Mouse (Mus musculus): ENCODE data around the gene Rabgap1l. TPM values are rescaled to one million over a fixed set of nuclear protein-coding genes. Genes with fewer than 3 reads are reported as not detected.
"Not testable (repeated sequence)": the region's sequence is repeated elsewhere in the genome, so short reads cannot be mapped to it uniquely, and the experiment has no call there.

Gene Rabgap1l
- total RNA-seq, 2 experiments from 2014 or later, result 19.4 to 21.9 TPM

GRCm38 (mm10) chr1:160287058-160287645, 505.9 kb downstream of the Rabgap1l start:
- no peak for DNase-seq (ENCODE audit: low spot score in 2 of 2)

DNA sequence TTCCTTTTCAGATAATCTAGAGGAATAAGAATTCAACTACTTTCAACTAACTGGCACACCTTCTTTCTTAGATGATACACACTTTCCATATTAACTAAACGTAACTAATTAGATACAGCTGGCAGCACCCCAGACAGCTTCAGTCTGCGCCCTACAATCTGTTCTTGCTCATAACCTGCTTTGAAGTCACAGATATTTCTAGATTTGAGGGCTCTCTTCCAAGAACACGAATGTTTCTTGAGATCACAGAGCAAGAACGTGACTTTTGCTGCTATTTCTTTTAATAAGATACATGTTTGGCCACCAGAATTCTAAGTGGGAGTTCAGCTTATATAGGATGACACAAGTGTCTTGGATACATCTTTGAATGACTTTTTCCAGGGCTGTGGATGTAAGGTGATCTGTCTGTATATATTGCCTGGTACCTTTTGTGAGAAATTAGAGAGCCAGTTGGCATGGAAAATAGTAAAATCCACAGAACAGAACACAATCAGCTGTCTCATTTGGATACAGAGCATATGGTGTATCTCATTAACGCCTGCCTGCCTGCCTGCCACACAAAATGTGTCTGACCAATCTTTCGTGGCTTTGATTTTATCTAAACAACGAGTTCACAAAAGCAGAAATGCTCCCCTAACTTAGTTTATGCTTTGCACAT, 506.5 kb downstream of the Rabgap1l start:
- DNase-seq (ENCODE audit: low spot score in 2 of 2), result no peak

DNA sequence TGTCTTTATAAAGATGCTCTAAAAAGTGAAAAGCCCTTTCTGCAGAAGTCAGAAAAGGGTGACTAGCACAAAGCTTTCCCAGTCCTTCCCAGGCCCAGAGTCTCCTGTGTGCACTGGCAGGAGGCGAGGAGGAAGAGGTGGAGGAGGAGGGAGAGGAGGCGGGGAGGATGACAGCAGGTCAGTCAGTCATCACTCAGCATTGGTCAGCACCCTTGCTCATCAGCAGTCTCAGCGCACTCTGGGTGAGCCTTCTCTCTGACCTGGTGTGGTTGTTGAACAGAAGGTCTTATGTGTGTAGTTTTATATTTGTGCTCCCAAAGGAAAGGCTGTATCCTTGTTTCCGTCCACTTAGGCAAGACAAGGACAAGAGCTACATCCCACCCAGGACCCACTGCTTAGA, 508.8 kb downstream of the Rabgap1l start:
- no peak for DNase-seq (ENCODE audit: low spot score in 2 of 2)

GRCm38 (mm10) chr1:160282166-160282874, 510.7 kb downstream of the Rabgap1l start:
- DNase-seq (ENCODE audit: low spot score in 2 of 2), result not testable (repeated sequence)

- DNase-seq (ENCODE audit: low spot score in 2 of 2), result no peak
Measured at GRCm38 (mm10) chr1:160281337-160282084, 511.5 kb downstream of the Rabgap1l start.

- peak in 1 of 2 experiments; percentile 18 for DNase-seq (ENCODE audit: low spot score in 2 of 2)
Measured at GRCm38 (mm10) chr1:160280603-160281002, 512.4 kb downstream of the Rabgap1l start.

GRCm38 (mm10) chr1:160277940-160278682, 514.9 kb downstream of the Rabgap1l start:
- no peak for DNase-seq (ENCODE audit: low spot score in 2 of 2)

GRCm38 (mm10) chr1:160275248-160275647, 517.8 kb downstream of the Rabgap1l start:
- no peak for DNase-seq (ENCODE audit: low spot score in 2 of 2)

- DNase-seq (ENCODE audit: low spot score in 2 of 2), result no peak
Measured at GRCm38 (mm10) chr1:160273133-160273743, 519.8 kb downstream of the Rabgap1l start.

- no peak for DNase-seq (ENCODE audit: low spot score in 2 of 2)
Measured at GRCm38 (mm10) chr1:160271282-160271967, 521.6 kb downstream of the Rabgap1l start.

- no peak for DNase-seq (ENCODE audit: low spot score in 2 of 2)
Measured at GRCm38 (mm10) chr1:160268322-160268721, 524.7 kb downstream of the Rabgap1l start.

DNA sequence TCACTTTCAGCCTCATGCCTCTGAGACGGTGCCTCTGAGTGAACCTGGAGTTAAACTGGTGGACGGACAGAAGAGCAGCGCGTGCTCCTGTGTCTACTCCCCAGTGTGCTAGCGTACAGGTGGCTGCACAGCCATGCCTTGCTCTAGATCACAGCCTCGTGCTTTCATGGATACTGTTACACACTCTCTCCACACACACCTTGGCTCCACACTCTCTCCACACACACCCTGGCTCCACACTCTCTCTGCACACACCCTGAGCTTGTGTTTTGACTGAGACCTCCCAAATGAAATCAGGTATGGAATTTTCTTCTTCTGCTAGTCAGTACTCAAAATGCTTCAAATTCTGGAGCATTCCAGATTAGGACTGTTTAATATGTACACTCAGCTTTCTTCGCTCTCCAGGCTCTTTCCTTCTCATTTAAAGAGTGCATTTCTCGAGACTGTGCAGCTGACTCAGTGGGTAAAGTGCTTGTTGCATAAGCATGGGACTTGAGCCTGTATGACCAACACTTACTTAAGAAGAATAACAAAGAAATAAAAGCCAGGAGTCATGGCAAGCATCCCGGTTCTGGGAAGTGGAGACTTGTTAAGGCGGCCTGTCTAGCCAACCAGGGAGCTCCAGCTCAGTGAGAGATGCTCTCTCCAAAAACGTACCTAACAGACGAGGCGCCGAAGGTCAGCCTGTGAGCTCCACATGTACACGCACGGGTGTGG, 529.2 kb downstream of the Rabgap1l start:
- DNase-seq (ENCODE audit: low spot score in 2 of 2), result peak in 1 of 2 experiments; percentile 45

- no peak for DNase-seq (ENCODE audit: low spot score in 2 of 2)
Measured at GRCm38 (mm10) chr1:160263053-160263452, 530.0 kb downstream of the Rabgap1l start.

DNA sequence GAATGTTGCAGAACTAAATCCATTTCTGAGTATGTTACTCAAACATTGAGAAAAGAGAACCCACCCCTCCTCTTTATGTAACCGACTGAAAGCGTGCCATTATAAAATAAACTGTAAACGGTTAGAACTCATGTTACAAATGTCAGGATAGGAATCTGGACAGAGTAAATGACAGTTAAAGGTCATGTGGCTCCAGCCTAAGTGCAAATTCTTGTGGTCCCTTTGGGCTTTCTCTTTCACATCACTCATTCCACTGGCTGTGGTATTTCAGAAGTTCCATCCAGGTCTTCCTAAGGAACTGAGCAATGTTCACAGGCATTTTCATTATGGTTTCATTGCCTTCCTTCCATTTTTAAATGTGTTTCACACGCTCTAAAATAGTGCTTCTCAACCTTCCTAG, 530.6 kb downstream of the Rabgap1l start:
- no peak for DNase-seq (ENCODE audit: low spot score in 2 of 2)

DNA sequence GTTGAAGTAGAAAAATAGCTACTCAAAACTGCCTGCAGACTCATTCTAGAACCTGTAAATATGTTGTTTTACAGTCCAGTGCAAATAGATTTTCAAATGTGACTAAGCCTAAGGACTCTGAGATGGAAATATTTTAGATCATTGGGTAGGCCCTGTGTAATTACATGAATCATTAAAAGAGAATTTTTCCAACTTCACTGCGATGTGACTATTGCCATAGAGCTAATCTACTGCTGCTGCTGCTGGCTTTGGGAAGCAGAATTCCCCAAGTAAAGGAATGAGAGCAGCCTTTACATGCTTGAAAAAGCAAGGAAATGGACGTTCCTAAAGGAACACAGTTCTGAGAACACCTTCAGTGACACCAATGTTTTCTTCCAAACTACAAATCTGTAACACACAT, 531.2 kb downstream of the Rabgap1l start:
- DNase-seq (ENCODE audit: low spot score in 2 of 2), result no peak

- DNase-seq (ENCODE audit: low spot score in 2 of 2), result no peak
Measured at GRCm38 (mm10) chr1:160260605-160261004, 532.4 kb downstream of the Rabgap1l start.

DNA sequence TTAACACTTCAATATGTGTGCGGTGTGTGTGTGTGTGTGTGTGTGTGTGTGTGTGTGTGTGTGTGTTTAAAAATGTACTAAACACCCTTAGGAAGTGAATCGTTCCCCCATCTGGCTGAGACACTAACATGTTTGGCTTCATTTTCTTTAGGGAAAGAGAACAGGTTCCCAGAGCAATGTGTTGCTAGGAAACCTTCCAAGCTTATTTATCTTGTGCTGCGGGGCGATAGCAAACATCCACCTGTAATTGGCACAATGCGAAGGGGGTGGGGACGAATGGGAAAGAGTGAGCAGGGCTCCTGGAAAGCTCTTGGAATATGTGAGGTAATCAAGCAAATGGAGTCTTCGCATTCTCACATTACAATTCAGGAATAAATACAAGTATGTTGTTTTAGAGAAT, 533.1 kb downstream of the Rabgap1l start:
- DNase-seq (ENCODE audit: low spot score in 2 of 2), result no peak

- DNase-seq (ENCODE audit: low spot score in 2 of 2), result no peak
Measured at GRCm38 (mm10) chr1:160253108-160253507, 539.9 kb downstream of the Rabgap1l start.

- no peak for DNase-seq (ENCODE audit: low spot score in 2 of 2)
Measured at GRCm38 (mm10) chr1:160251388-160252007, 541.5 kb downstream of the Rabgap1l start.
